Mouse (Mus musculus): ENCODE measurements at regions not wholly inside any gene's neighbourhood (a gene's known extent, or its start where the extent isn't known, plus 50 kb on each side); places are given as distances from the start of the nearest gene placed in this dataset.

GRCm38 (mm10) chr6:140816359-140816758, 87.3 kb downstream of the Gm11077 start:
- Histone ChIP-seq H3K9me3 (ENCODE audit: control insufficient read depth, low read length) (no peaks in the 10 kb centered on the region), H3K4me1 (ENCODE audit: control insufficient read depth, insufficient read depth, low read length) (peaks cover 7% of the 10 kb centered on the region; the same call in 1 of the 2 replicates), H3K4me2 (replicated peaks; ENCODE audit: low read depth, low read length, severe bottlenecking) (no peak overlapping the region), H3K36me3 (ENCODE audit: control insufficient read depth, insufficient read depth, low read length) (no peaks in the 10 kb centered on the region), H3K9ac (ENCODE audit: low read depth, low read length, severe bottlenecking) (no peak overlapping the region), H3K27me3 (ENCODE audit: control insufficient read depth, insufficient read depth, low read length) (no peaks in the 10 kb centered on the region), H3K27ac (replicated peaks; ENCODE audit: low read depth, low read length) (no peak overlapping the region), H3K4me3 (replicated peaks; ENCODE audit: low read length) (no peak overlapping the region)
- no peak for ATAC-seq (ENCODE audit: low FRiP score, low read depth)
- WGBS, result 43% methylated on average over 1 of the region's 1 CpGs
- DNase-seq (ENCODE audit: low spot score), result no peak
- no peak for TF ChIP-seq POLR2A (IDR thresholded peaks at IDR 0.05; ENCODE audit: borderline replicate concordance, extremely low read depth, insufficient read depth, insufficient read length)

- WGBS, result 51% methylated on average over 6 of the region's 6 CpGs
- Histone ChIP-seq H3K36me3 (ENCODE audit: control insufficient read depth, insufficient read depth, low read length) (no peaks in the 10 kb centered on the region), H3K4me2 (replicated peaks; ENCODE audit: low read depth, low read length, severe bottlenecking) (no peak overlapping the region), H3K27me3 (ENCODE audit: control insufficient read depth, insufficient read depth, low read length) (no peaks in the 10 kb centered on the region), H3K27ac (replicated peaks; ENCODE audit: low read depth, low read length) (no peak overlapping the region), H3K4me1 (ENCODE audit: control insufficient read depth, insufficient read depth, low read length) (peaks cover 7% of the 10 kb centered on the region; the same call in 1 of the 2 replicates), H3K9ac (ENCODE audit: low read depth, low read length, severe bottlenecking) (no peak overlapping the region), H3K4me3 (replicated peaks; ENCODE audit: low read length) (no peak overlapping the region), H3K9me3 (ENCODE audit: control insufficient read depth, low read length) (no peaks in the 10 kb centered on the region)
- ATAC-seq (ENCODE audit: low FRiP score, low read depth), result no peak
- peak; percentile 31 for DNase-seq (ENCODE audit: low spot score)
- no peak for TF ChIP-seq POLR2A (IDR thresholded peaks at IDR 0.05; ENCODE audit: borderline replicate concordance, extremely low read depth, insufficient read depth, insufficient read length)
These were observed 87.7 kb downstream of the Gm11077 start for GRCm38 (mm10) chr6:140816831-140817230.

DNA sequence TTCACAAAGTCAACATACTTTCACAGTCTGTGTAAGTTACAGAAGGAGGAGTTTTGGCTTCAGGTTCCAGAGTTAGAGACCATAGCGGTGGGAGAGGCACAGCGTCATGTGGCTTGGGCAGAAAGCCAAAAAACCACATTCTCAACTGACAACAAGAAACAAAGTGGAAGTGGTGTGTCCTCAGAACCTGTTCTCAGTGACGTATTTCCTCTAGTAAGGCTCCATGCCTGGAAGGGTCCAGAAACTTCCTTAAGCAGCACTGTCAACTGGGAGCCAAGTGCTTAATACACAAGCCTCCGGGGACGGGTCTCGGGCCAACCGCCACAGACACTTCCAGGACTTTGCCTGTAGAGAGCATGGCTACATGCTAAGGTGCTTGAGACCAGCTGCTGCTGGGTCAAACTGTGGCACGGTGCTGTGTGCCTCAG, 90.4 kb downstream of the Gm11077 start:
- ATAC-seq (ENCODE audit: low FRiP score, low read depth) (peak; percentile 23; the same call in 1 of the 2 replicates), DNase-seq (ENCODE audit: low spot score) (peak; percentile 17)
- Histone ChIP-seq H3K9me3 (ENCODE audit: control insufficient read depth, low read length) (no peaks in the 10 kb centered on the region), H3K4me1 (ENCODE audit: control insufficient read depth, insufficient read depth, low read length) (peaks cover 7% of the 10 kb centered on the region; the same call in 1 of the 2 replicates), H3K27ac (replicated peaks; ENCODE audit: low read depth, low read length) (no peak overlapping the region), H3K27me3 (ENCODE audit: control insufficient read depth, insufficient read depth, low read length) (no peaks in the 10 kb centered on the region), H3K4me2 (replicated peaks; ENCODE audit: low read depth, low read length, severe bottlenecking) (no peak overlapping the region), H3K36me3 (ENCODE audit: control insufficient read depth, insufficient read depth, low read length) (no peaks in the 10 kb centered on the region), H3K9ac (ENCODE audit: low read depth, low read length, severe bottlenecking) (no peak overlapping the region), H3K4me3 (replicated peaks; ENCODE audit: low read length) (no peak overlapping the region)
- no peak for TF ChIP-seq POLR2A (IDR thresholded peaks at IDR 0.05; ENCODE audit: borderline replicate concordance, extremely low read depth, insufficient read depth, insufficient read length)
- WGBS, result 67% methylated on average over 8 of the region's 8 CpGs

DNA sequence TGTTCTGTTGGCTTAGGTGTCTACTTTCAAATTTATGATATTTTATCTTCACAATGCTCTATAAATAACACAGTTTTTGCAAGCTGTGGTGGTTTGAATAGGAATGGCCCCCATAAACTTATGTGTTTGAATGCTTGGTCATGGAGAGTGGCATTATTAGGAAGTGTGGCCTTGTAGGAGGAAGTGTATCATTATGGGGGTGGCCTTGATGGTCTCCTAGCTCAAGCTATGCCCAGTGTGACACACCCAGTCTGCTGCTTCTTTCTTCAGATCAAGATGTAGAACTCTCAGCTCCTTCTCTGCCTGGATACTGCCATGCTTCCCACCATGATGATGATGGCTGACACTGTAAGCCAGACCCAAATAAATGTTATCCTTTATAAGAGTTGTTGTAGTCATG, 97.4 kb downstream of the Gm11077 start:
- H3K27ac ChIP-seq (replicated peaks; ENCODE audit: low read depth, low read length), result no peak overlapping the region
- H3K4me3 ChIP-seq (replicated peaks; ENCODE audit: low read length), result no peak overlapping the region
- H3K36me3 ChIP-seq (ENCODE audit: control insufficient read depth, insufficient read depth, low read length), result no peaks in the 10 kb centered on the region
- H3K4me1 ChIP-seq (ENCODE audit: control insufficient read depth, insufficient read depth, low read length), result no peaks in the 10 kb centered on the region
- TF ChIP-seq POLR2A (IDR thresholded peaks at IDR 0.05; ENCODE audit: borderline replicate concordance, extremely low read depth, insufficient read depth, insufficient read length), result no peak
- no peaks in the 10 kb centered on the region for H3K9me3 ChIP-seq (ENCODE audit: control insufficient read depth, low read length)
- ATAC-seq (ENCODE audit: low FRiP score, low read depth), result no peak
- H3K27me3 ChIP-seq (ENCODE audit: control insufficient read depth, insufficient read depth, low read length), result no peaks in the 10 kb centered on the region
- no peak for DNase-seq (ENCODE audit: low spot score)
- no peak overlapping the region for H3K4me2 ChIP-seq (replicated peaks; ENCODE audit: low read depth, low read length, severe bottlenecking)
- H3K9ac ChIP-seq (ENCODE audit: low read depth, low read length, severe bottlenecking), result no peak overlapping the region

DNA sequence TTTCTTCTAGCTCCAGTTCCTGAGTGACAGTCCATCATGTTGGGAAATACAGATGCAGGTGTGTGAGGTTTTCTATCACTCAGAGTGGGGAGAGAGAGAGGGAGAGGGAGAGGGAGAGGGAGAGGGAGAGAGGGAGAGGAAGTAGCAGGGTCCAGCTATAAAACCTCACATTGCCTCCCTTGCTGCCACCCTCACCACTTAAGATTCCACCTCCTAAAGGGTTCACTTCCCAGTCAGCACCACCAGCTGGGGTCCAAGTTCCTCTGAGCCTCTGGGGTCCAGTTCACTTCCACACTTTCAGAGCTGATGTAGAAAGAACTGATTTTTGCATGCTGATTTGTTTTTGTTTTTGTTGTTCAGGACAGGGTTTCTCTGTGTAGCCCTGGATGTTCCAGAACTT, 98.6 kb downstream of the Gm11077 start:
- ATAC-seq (ENCODE audit: low FRiP score, low read depth), result no peak
- no peak overlapping the region for H3K9ac ChIP-seq (ENCODE audit: low read depth, low read length, severe bottlenecking)
- TF ChIP-seq POLR2A (IDR thresholded peaks at IDR 0.05; ENCODE audit: borderline replicate concordance, extremely low read depth, insufficient read depth, insufficient read length), result no peak

More for the DNA sequence above, 98.6 kb downstream of the Gm11077 start:
- Histone ChIP-seq H3K4me1 (ENCODE audit: control insufficient read depth, insufficient read depth, low read length) (no peaks in the 10 kb centered on the region), H3K36me3 (ENCODE audit: control insufficient read depth, insufficient read depth, low read length) (no peaks in the 10 kb centered on the region), H3K9me3 (ENCODE audit: control insufficient read depth, low read length) (no peaks in the 10 kb centered on the region), H3K4me3 (replicated peaks; ENCODE audit: low read length) (no peak overlapping the region), H3K27ac (replicated peaks; ENCODE audit: low read depth, low read length) (no peak overlapping the region), H3K4me2 (replicated peaks; ENCODE audit: low read depth, low read length, severe bottlenecking) (no peak overlapping the region), H3K27me3 (ENCODE audit: control insufficient read depth, insufficient read depth, low read length) (no peaks in the 10 kb centered on the region)
- DNase-seq (ENCODE audit: low spot score), result no peak
